Mouse (Mus musculus): Measurements from ENCODE around the gene Zfp507. TPM values are rescaled to one million over a fixed set of nuclear protein-coding genes. Genes with fewer than 3 reads are reported as not detected.

Zfp507 gene
- polyA plus RNA-seq, 1 experiment from 2014 or later: 12.0 TPM

DNA sequence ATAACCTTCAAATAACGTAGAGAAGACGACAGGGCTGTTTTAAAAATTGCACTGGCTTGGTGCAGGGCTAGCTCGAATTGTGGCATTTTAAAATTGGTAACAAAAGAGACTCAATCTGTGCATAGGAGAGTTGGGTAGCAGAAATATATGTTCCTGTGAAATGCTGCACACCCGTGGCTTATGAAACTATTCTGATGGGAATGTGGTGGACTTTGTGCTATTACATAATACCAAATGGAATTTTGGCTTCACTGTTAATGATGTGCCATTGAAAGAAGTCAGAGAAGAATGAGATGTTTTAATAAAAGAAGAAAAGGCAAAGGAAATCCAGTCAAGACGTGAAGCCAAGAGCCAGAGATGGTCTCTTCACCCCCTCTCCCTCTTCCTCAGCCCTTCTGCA is 18.6 kb upstream of the Zfp507 start:
- H3K9ac ChIP-seq (ENCODE audit: low read depth, low read length): no peak overlapping the region
- no peak for ATAC-seq
- H3K4me1 ChIP-seq (ENCODE audit: control insufficient read depth, insufficient read depth, low read depth, low read length): no peaks in the 10 kb centered on the region
- no peak overlapping the region for H3K4me2 ChIP-seq (ENCODE audit: low read length)
- H3K27ac ChIP-seq (ENCODE audit: low read depth, low read length): no peak overlapping the region
- H3K36me3 ChIP-seq (ENCODE audit: control insufficient read depth, insufficient read depth, low read length): no peaks in the 10 kb centered on the region
- no peaks in the 10 kb centered on the region for H3K9me3 ChIP-seq (ENCODE audit: control insufficient read depth, low read length)
- 86% methylated on average over 5 of the region's 5 CpGs for WGBS
- no peaks in the 10 kb centered on the region for H3K27me3 ChIP-seq (replicated peaks; ENCODE audit: control insufficient read depth, insufficient read depth, low read length)
- no peak overlapping the region for H3K4me3 ChIP-seq (ENCODE audit: low read length)

DNA sequence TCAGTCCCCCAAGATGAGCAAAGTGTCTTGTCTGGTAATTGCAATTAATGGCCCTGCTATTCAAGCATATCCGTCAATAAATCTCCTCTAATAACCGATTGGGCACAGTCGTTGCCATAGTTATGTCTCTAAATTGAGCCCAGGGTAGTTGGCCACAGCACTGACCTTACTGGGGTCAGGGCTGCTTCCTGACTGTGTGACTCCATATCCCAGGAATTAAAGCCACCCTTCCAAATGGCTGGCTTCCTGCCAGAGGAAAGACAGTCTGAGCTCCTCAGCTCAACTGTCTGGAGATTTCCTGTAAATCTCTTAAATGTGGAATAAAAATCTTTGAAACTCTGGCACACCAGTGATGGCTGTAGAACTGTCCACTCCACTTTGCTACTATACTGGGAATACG is 16.7 kb upstream of the Zfp507 start:
- Histone ChIP-seq H3K4me3 (ENCODE audit: low read length) (no peak overlapping the region), H3K36me3 (ENCODE audit: control insufficient read depth, insufficient read depth, low read length) (no peaks in the 10 kb centered on the region), H3K9me3 (ENCODE audit: control insufficient read depth, low read length) (no peaks in the 10 kb centered on the region), H3K27ac (ENCODE audit: low read depth, low read length) (no peak overlapping the region), H3K27me3 (replicated peaks; ENCODE audit: control insufficient read depth, insufficient read depth, low read length) (no peaks in the 10 kb centered on the region), H3K4me1 (ENCODE audit: control insufficient read depth, insufficient read depth, low read depth, low read length) (no peaks in the 10 kb centered on the region), H3K4me2 (ENCODE audit: low read length) (no peak overlapping the region), H3K9ac (ENCODE audit: low read depth, low read length) (no peak overlapping the region)
- WGBS: 79% methylated on average over 4 of the region's 4 CpGs
- no peak for ATAC-seq

- no peak for ATAC-seq
- 71% methylated on average over 12 of the region's 12 CpGs for WGBS
- Histone ChIP-seq H3K27ac (ENCODE audit: low read depth, low read length) (no peak overlapping the region), H3K36me3 (ENCODE audit: control insufficient read depth, insufficient read depth, low read length) (no peaks in the 10 kb centered on the region), H3K9ac (ENCODE audit: low read depth, low read length) (no peak overlapping the region), H3K4me2 (ENCODE audit: low read length) (no peak overlapping the region), H3K9me3 (ENCODE audit: control insufficient read depth, low read length) (no peaks in the 10 kb centered on the region), H3K27me3 (replicated peaks; ENCODE audit: control insufficient read depth, insufficient read depth, low read length) (no peaks in the 10 kb centered on the region), H3K4me1 (ENCODE audit: control insufficient read depth, insufficient read depth, low read depth, low read length) (no peaks in the 10 kb centered on the region), H3K4me3 (ENCODE audit: low read length) (no peak overlapping the region)
These were observed 12.2 kb upstream of the Zfp507 start for GRCm38 (mm10) chr7:35814759-35815551.

DNA sequence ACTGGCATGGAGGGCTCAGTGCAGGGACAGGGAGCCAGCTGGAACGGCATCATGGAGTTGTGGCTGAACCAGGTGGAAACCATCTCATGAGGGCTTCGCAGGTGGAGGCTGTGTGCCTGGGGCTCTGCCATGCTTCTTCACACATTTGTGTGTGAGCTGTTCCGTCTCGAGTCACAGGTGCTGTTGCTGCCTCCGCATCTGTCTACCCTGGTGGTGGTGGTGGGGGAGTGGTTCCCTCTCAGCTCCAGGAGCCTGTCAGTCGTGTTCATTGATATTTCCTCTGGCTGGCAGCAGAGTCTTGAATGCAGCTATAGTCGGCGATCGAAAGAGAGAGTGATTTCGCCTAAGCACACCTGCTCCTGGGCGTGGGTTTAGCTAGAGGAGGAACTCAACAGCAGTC is 10.5 kb upstream of the Zfp507 start:
- Histone ChIP-seq H3K36me3 (ENCODE audit: control insufficient read depth, insufficient read depth, low read length) (no peaks in the 10 kb centered on the region), H3K27me3 (replicated peaks; ENCODE audit: control insufficient read depth, insufficient read depth, low read length) (no peaks in the 10 kb centered on the region), H3K27ac (ENCODE audit: low read depth, low read length) (no peak overlapping the region), H3K4me3 (ENCODE audit: low read length) (no peak overlapping the region), H3K4me1 (ENCODE audit: control insufficient read depth, insufficient read depth, low read depth, low read length) (no peaks in the 10 kb centered on the region), H3K9ac (ENCODE audit: low read depth, low read length) (no peak overlapping the region), H3K4me2 (ENCODE audit: low read length) (no peak overlapping the region), H3K9me3 (ENCODE audit: control insufficient read depth, low read length) (no peaks in the 10 kb centered on the region)
- 85% methylated on average over 11 of the region's 11 CpGs for WGBS
- ATAC-seq: no peak

DNA sequence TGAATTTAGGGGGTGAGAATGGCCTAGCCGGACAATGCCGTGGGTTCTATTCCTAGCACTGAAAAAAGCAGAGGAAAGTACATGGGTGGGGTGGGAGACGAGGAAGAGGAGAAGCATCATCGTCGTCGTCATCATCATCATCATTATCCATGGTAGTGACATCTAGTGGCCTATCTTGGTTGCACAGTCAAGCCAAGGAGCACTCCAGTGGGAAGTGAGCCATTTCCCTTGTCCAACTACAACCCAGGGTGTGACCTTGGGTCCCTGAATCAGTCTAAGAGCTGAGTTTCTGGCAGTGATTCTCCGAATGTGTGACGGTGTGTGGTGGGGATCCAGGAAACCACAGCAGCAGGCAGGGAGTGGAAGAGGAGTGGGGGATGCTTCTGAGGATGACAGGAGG is 7.9 kb upstream of the Zfp507 start:
- H3K4me2 ChIP-seq (ENCODE audit: low read length): no peak overlapping the region
- H3K4me3 ChIP-seq (ENCODE audit: low read length): no peak overlapping the region
- H3K27me3 ChIP-seq (replicated peaks; ENCODE audit: control insufficient read depth, insufficient read depth, low read length): no peaks in the 10 kb centered on the region
- no peaks in the 10 kb centered on the region for H3K4me1 ChIP-seq (ENCODE audit: control insufficient read depth, insufficient read depth, low read depth, low read length)
- no peak overlapping the region for H3K9ac ChIP-seq (ENCODE audit: low read depth, low read length)
- H3K27ac ChIP-seq (ENCODE audit: low read depth, low read length): no peak overlapping the region
- 52% methylated on average over 8 of the region's 8 CpGs for WGBS
- H3K9me3 ChIP-seq (ENCODE audit: control insufficient read depth, low read length): no peaks in the 10 kb centered on the region
- ATAC-seq: no peak
- H3K36me3 ChIP-seq (ENCODE audit: control insufficient read depth, insufficient read depth, low read length): no peaks in the 10 kb centered on the region

DNA sequence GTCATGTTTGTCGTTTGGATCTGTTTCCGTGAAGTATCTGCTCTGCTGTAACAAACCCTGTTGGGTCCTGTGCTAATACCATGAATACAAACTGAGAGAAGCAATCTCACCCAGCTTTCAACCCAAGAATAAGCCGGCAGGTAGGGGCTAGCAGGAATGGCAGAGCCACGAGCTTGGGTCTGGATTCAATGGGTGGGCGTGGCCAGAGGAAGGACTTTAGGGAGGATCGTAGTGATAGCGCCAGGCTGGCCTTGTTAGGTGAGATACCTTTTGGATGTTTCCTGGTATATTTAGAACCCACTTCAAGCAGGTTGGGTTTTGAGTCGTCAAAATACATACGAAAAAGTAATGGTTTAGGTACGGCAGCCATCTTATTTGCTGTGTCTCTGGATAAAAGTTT is 1.4 kb upstream of the Zfp507 start:
- Histone ChIP-seq H3K36me3 (ENCODE audit: control insufficient read depth, insufficient read depth, low read length) (peaks cover 6% of the 10 kb centered on the region), H3K4me3 (ENCODE audit: low read length) (no peak overlapping the region), H3K27me3 (replicated peaks; ENCODE audit: control insufficient read depth, insufficient read depth, low read length) (no peaks in the 10 kb centered on the region), H3K4me1 (ENCODE audit: control insufficient read depth, insufficient read depth, low read depth, low read length) (peaks cover 12% of the 10 kb centered on the region), H3K4me2 (ENCODE audit: low read length) (no peak overlapping the region), H3K9ac (ENCODE audit: low read depth, low read length) (no peak overlapping the region), H3K9me3 (ENCODE audit: control insufficient read depth, low read length) (no peaks in the 10 kb centered on the region), H3K27ac (ENCODE audit: low read depth, low read length) (no peak overlapping the region)
- WGBS: 83% methylated on average over 10 of the region's 10 CpGs
- ATAC-seq: no peak

- Histone ChIP-seq H3K4me1 (ENCODE audit: control insufficient read depth, insufficient read depth, low read depth, low read length) (peaks cover 12% of the 10 kb centered on the region), H3K4me2 (ENCODE audit: low read length) (peak overlapping the region; percentile 76), H3K4me3 (ENCODE audit: low read length) (peak overlapping the region; percentile 56), H3K27me3 (replicated peaks; ENCODE audit: control insufficient read depth, insufficient read depth, low read length) (no peaks in the 10 kb centered on the region), H3K36me3 (ENCODE audit: control insufficient read depth, insufficient read depth, low read length) (peaks cover 16% of the 10 kb centered on the region), H3K9me3 (ENCODE audit: control insufficient read depth, low read length) (no peaks in the 10 kb centered on the region), H3K9ac (ENCODE audit: low read depth, low read length) (peak overlapping the region; percentile 97), H3K27ac (ENCODE audit: low read depth, low read length) (peak overlapping the region; percentile 92)
- under 1% methylated on average over 44 of the region's 49 CpGs for WGBS
- peak; percentile 91 for ATAC-seq
These were observed 450 bp downstream of the Zfp507 start for GRCm38 (mm10) chr7:35802201-35802905.

DNA sequence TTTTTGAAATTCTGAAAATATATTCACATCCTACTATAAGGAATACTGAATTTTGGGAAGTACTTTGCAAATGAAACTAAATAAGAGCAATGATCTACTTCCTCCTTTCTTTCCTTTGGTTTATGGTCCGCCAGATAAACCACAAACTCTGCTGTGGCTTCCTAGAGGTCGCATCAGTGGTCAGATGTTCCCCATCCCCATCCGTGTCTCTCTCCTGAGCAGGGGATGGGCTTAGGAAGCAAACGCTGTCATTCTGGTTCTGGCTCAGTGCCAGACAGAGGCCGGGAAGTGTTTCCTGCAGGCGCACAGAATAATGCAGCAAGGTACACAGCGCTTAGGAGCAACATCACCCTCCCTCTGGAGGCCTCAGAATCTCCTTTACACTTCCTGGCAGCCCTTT is 6.7 kb downstream of the Zfp507 start:
- no peak overlapping the region for H3K4me3 ChIP-seq (ENCODE audit: low read length)
- no peak overlapping the region for H3K4me2 ChIP-seq (ENCODE audit: low read length)
- peaks cover 3% of the 10 kb centered on the region for H3K4me1 ChIP-seq (ENCODE audit: control insufficient read depth, insufficient read depth, low read depth, low read length)
- no peak overlapping the region for H3K27ac ChIP-seq (ENCODE audit: low read depth, low read length)
- H3K9ac ChIP-seq (ENCODE audit: low read depth, low read length): no peak overlapping the region
- H3K9me3 ChIP-seq (ENCODE audit: control insufficient read depth, low read length): no peaks in the 10 kb centered on the region
- WGBS: 56% methylated on average over 7 of the region's 7 CpGs
- peaks cover 36% of the 10 kb centered on the region for H3K36me3 ChIP-seq (ENCODE audit: control insufficient read depth, insufficient read depth, low read length)
- H3K27me3 ChIP-seq (replicated peaks; ENCODE audit: control insufficient read depth, insufficient read depth, low read length): no peaks in the 10 kb centered on the region
- no peak for ATAC-seq

- Histone ChIP-seq H3K9ac (ENCODE audit: low read depth, low read length) (no peak overlapping the region), H3K9me3 (ENCODE audit: control insufficient read depth, low read length) (no peaks in the 10 kb centered on the region), H3K36me3 (ENCODE audit: control insufficient read depth, insufficient read depth, low read length) (peaks cover 38% of the 10 kb centered on the region), H3K27ac (ENCODE audit: low read depth, low read length) (no peak overlapping the region), H3K27me3 (replicated peaks; ENCODE audit: control insufficient read depth, insufficient read depth, low read length) (no peaks in the 10 kb centered on the region), H3K4me2 (ENCODE audit: low read length) (no peak overlapping the region), H3K4me1 (ENCODE audit: control insufficient read depth, insufficient read depth, low read depth, low read length) (no peaks in the 10 kb centered on the region; the same call in 1 of the 2 replicates), H3K4me3 (ENCODE audit: low read length) (no peak overlapping the region)
- ATAC-seq: no peak
- 88% methylated on average over 12 of the region's 12 CpGs for WGBS
These were observed 8.6 kb downstream of the Zfp507 start for GRCm38 (mm10) chr7:35794145-35794664.

Measured in hindbrain, embryonic 16.5 days (tissue).